Mouse (Mus musculus) stomach, embryonic 16.5 days (tissue): ENCODE measurements around the gene Nrxn3. TPM values are rescaled to one million over a fixed set of nuclear protein-coding genes. Genes with fewer than 3 reads are reported as not detected.
A peak's percentile ranks its signal among the peaks of the same experiment; 100 is the strongest.

Experiments used
- ATAC-seq: fragments of 200-750 bp; cut with Nextera tagmentation; 2 replicates; pipeline ENCODE4 v1.8.0; 2017; ENCODE audit warnings: moderate number of reproducible peaks, moderate TSS enrichment; ENCODE audit not compliant: insufficient read depth, low FRiP score
- H3K27ac ChIP-seq: fragments of 300-500 bp; sonication (generic); 2 replicates; pipeline ENCODE4 v1.5.1; 2014; ENCODE audit warnings: low read length
- H3K27me3 ChIP-seq: fragments of 300-500 bp; sonication (generic); 2 replicates; pipeline ENCODE4 v1.6.1; 2014; ENCODE audit warnings: low read length, control low read depth, mixed read lengths; ENCODE audit not compliant: control insufficient read depth, insufficient read depth
- H3K36me3 ChIP-seq: fragments of 300-500 bp; sonication (generic); 2 replicates; pipeline ENCODE4 v1.6.1; 2014; ENCODE audit warnings: low read length; ENCODE audit not compliant: control insufficient read depth, insufficient read depth
- H3K4me1 ChIP-seq: fragments of 300-500 bp; sonication (generic); 2 replicates; pipeline ENCODE4 v1.6.1; 2014; ENCODE audit warnings: low read length, control low read depth, mixed read lengths; ENCODE audit not compliant: control insufficient read depth, insufficient read depth
- H3K4me2 ChIP-seq: fragments of 300-500 bp; sonication (generic); 2 replicates; pipeline ENCODE4 v1.6.1; 2014; ENCODE audit warnings: low read depth, low read length, mixed read lengths
- H3K4me3 ChIP-seq: fragments of 300-500 bp; sonication (generic); replicated peaks from 2 replicates; pipeline ENCODE4 v1.5.1; 2014; ENCODE audit warnings: mild to moderate bottlenecking, low read length
- H3K9ac ChIP-seq: fragments of 300-500 bp; sonication (generic); 2 replicates; pipeline ENCODE4 v1.6.1; 2014; ENCODE audit warnings: low read length
- H3K9me3 ChIP-seq: fragments of 300-500 bp; sonication (generic); replicated peaks from 2 replicates; pipeline ENCODE4 v1.6.1; 2016; ENCODE audit warnings: low read length, control low read depth; ENCODE audit not compliant: control insufficient read depth
- WGBS: fragments of 180-500 bp; shearing (Covaris S2); extraction: QIAGEN DNeasy Blood & Tissue Kit; methylation state at CpG from one replicate; pipeline ENCODE4 v1.1.7; 2014; 5-methylcytosine and 5-hydroxymethylcytosine counted together
- polyA plus RNA-seq: library from polyadenylated mRNA; unstranded; fragments of >200 nt; fragmentation: Nextera tagmentation; extraction: Ambion mirVana; gene quantifications from 2 replicates; pipeline ENCODE4 v1.2.1, GENCODE M21; 2015

The Nrxn3 gene
- polyA plus RNA-seq = 2.2 TPM in 2 replicates

DNA sequence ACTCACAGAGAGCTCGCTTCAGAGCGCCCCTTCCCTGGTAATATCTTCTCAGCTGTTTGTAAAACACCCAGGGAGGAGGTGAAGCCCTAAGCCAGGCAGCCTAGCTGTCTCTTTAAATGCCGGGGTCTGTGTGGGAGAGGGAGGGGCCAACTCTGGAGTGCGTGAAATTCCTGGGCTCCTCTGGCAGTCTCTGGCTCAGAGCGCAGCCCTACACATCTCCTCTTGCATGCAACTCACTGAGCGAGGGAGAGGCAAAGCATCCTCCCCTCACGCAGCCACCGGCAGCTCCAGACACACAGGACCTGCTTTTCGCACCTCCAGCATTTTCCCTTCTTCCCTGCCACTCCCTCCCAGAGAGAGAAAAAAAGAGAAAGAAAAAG lies at the start of gene Nrxn3:
TSS of gene Nrxn3 (plus strand) at position 186 of the 380 bp plus-strand sequence.
- peak; percentile 74; the same call in 1 of the 2 replicates for ATAC-seq
- no peaks in the 10 kb centered on the region for H3K27me3 ChIP-seq
- H3K9me3 ChIP-seq = no peaks in the 10 kb centered on the region
- H3K9ac ChIP-seq = no peak within 1 kb of the TSS
- H3K4me3 ChIP-seq = peak within 1 kb of the TSS; percentile 28
- under 1% methylated on average over 9 of the region's 9 CpGs for WGBS
- no peak within 1 kb of the TSS for H3K27ac ChIP-seq
- H3K4me2 ChIP-seq = peak within 1 kb of the TSS; percentile 49
- H3K4me1 ChIP-seq = no peaks in the 10 kb centered on the region
- no peaks in the 10 kb centered on the region for H3K36me3 ChIP-seq

DNA sequence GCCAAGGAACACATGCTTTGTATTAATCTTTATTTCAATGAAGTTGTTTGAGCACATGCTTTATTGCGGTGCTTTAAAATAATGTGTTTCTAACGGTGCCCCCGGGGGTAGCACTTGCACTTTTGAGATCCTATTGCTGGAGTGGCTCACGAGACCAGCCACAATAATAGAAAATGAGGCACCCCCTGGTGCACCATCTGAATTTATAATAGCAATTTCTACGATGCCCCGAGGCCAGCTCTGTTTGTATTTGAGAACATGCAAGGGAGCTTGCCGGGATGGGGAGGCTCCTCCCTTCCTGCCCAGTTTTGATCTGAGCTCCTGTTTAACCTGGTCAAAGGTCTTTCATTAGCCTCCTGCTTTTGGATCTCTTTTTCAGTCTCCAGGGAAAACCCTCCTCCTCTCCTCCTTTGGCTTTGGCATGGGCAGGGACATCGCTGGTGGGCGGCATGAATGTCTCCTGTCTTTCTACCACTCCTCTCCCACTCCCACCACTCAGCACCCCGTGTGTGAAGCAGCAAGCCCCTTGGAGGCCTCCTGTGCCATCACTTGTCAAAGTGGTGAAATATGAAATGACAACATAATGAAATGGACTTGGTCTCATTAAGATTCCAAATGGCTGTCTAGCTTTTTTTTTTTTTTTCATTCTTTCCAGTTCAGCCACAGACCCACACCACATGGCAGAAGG lies 18.4 kb upstream of the Nrxn3 start:
- Histone ChIP-seq H3K27ac (no peak overlapping the region), H3K4me3 (no peak overlapping the region), H3K9me3 (no peaks in the 10 kb centered on the region), H3K4me1 (no peaks in the 10 kb centered on the region), H3K36me3 (no peaks in the 10 kb centered on the region), H3K4me2 (no peak overlapping the region), H3K9ac (no peak overlapping the region), H3K27me3 (no peaks in the 10 kb centered on the region)
- ATAC-seq = no peak
- WGBS = 68% methylated on average over 10 of the region's 10 CpGs

DNA sequence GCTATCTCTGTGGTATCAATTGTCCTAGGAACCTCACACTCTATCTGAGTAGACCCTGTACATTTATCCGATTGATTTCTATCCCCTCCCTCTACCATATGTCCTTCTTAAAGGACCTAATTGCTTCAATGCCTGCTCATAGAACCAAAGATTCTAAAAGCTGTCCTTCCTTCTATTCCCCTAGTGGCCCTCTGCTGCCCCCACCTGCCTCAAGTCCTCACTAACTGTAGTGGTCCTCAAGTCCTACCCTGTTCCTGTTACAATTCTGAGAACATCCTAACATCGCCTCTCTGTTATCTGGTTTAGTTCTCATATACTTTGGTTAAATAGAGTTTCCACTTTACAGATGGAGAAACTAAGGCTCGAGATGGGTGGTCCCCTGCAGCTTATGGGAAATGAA lies 16.7 kb upstream of the Nrxn3 start:
- Histone ChIP-seq H3K27me3 (no peaks in the 10 kb centered on the region), H3K9me3 (no peaks in the 10 kb centered on the region), H3K4me2 (no peak overlapping the region), H3K4me1 (no peaks in the 10 kb centered on the region), H3K4me3 (no peak overlapping the region), H3K9ac (no peak overlapping the region), H3K27ac (no peak overlapping the region), H3K36me3 (no peaks in the 10 kb centered on the region)
- 73% methylated on average over 3 of the region's 3 CpGs for WGBS
- no peak for ATAC-seq

DNA sequence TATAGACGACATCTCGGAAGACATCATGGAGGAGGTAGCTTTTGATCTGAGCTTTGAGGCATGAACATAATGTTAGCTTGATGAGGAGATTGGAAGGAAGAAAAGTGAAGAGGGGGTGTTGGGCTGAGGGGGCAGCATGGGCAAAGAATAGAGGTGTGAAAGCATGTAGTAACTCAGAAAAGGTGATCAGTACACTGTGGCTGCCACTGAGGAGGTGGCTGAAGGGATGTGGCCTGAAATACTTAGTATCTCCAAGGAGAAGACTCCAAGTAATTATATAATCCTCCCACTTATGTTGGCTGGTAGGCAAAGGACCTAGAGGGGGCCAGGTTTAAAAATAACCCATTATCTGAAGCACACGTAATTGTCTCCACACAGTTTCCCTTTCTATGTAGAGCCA lies 14.9 kb upstream of the Nrxn3 start:
- no peak overlapping the region for H3K4me2 ChIP-seq
- H3K27me3 ChIP-seq = no peaks in the 10 kb centered on the region
- no peak overlapping the region for H3K27ac ChIP-seq
- H3K9ac ChIP-seq = no peak overlapping the region
- no peaks in the 10 kb centered on the region for H3K9me3 ChIP-seq
- no peak overlapping the region for H3K4me3 ChIP-seq
- H3K4me1 ChIP-seq = no peaks in the 10 kb centered on the region
- H3K36me3 ChIP-seq = no peaks in the 10 kb centered on the region
- 87% methylated on average over 3 of the region's 3 CpGs for WGBS
- no peak for ATAC-seq

DNA sequence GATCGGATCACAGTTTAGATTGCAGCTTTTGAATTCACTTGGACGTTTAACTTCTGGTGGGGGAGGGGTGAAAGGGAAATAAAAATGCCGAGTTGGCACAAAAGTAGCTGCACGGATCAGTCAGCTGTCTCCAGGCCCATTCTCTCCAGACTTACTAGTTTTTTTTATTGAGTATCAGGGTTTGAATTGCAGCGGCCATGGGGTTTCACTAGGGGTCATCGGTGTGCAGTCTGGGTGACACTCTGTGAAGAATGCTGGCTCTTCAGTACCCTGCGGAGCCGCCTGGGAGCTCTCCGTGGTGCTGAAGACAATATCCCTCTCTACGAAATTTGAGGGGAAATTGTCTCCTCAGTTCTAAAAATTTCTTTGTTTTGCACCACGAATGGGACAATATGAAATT lies 13.5 kb upstream of the Nrxn3 start:
- H3K4me2 ChIP-seq = no peak overlapping the region
- H3K9ac ChIP-seq = no peak overlapping the region
- H3K9me3 ChIP-seq = no peaks in the 10 kb centered on the region
- peak; percentile 53; the same call in 1 of the 2 replicates for ATAC-seq
- H3K27me3 ChIP-seq = no peaks in the 10 kb centered on the region
- no peaks in the 10 kb centered on the region for H3K4me1 ChIP-seq
- no peaks in the 10 kb centered on the region for H3K36me3 ChIP-seq
- no peak overlapping the region for H3K4me3 ChIP-seq
- H3K27ac ChIP-seq = no peak overlapping the region
- WGBS = 7% methylated on average over 11 of the region's 11 CpGs

DNA sequence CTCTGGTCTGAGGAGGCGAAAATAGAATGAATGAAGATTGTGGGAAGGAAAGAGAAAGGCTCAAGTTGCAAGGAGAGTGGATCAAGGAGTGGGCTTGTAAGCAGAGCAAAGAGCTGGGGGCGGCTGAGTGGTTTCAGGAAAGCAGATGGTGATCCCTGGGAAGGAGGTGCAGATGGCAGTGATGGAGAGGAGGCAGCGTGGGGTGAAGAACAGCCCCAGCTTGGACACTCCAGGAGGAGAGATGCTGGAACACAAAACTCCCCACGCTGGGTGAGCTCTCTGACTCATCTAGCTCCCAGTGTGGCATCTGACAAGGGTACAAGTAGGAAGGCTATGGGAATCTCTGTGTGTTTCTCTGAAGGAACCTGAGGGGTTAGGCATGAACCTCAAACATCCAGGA lies 9.2 kb upstream of the Nrxn3 start:
- Histone ChIP-seq H3K27ac (no peak overlapping the region), H3K9me3 (no peaks in the 10 kb centered on the region), H3K36me3 (no peaks in the 10 kb centered on the region), H3K4me1 (no peaks in the 10 kb centered on the region), H3K4me2 (no peak overlapping the region), H3K4me3 (no peak overlapping the region), H3K9ac (no peak overlapping the region), H3K27me3 (no peaks in the 10 kb centered on the region)
- WGBS = 60% methylated on average over 4 of the region's 4 CpGs
- ATAC-seq = no peak

DNA sequence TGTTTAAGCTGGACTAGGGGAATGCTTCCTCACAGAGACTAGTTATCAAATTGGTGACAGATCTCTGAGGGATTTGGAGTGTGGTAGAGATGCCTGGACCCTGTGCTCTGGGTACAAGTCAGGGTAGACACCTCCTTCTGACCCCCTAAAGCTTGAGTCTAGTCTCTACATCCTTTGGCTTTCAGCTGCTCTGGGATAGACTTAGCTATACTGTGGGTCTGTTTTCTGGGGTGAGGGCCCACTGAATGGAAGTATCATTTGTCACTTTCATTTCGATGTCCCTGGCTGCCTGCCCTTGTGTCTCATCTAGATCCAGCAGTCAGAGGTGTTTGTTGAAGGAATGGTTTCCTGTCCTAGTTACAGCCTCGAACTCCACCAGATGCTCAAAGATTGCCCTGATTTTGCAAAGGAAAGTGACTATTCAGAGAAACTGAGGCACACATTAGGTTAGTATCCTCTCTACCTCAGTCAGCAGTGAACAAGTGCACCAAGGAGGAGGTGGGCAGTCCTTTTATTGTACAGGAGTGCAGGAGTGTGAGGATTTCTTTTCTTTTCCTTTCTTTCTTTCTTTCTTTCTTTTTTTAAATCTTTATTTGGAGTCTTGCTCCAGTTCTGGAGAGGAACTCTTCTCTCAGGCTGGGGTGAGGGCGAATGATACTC lies 515 bp upstream of the Nrxn3 start:
- no peaks in the 10 kb centered on the region for H3K36me3 ChIP-seq
- peak overlapping the region; percentile 49; the same call in 1 of the 2 replicates for H3K4me2 ChIP-seq
- no peaks in the 10 kb centered on the region for H3K9me3 ChIP-seq
- H3K9ac ChIP-seq = no peak overlapping the region
- H3K4me1 ChIP-seq = no peaks in the 10 kb centered on the region
- H3K27me3 ChIP-seq = no peaks in the 10 kb centered on the region
- no peak overlapping the region for H3K27ac ChIP-seq
- H3K4me3 ChIP-seq = no peak overlapping the region
- no peak for ATAC-seq
- 27% methylated on average over 3 of the region's 3 CpGs for WGBS

DNA sequence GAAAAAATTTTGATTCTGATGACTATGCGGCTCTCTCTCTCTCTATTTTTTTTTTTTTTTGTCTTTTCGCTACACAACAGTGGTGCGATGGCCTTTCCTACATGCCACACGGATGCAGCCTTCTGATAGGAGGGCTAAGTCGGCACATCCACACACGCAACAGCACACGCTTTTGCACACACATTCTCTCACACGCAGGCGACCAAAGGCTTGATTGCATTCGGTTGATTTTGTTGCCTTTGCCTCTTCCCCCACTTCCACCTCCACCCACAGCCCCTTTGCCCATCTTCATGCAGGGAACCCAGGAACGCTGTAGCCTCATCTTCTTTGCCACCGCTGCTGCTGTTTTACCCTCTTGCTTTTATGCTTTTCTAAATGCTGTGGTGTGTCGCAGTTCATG lies 3.6 kb downstream of the Nrxn3 start:
- H3K27ac ChIP-seq = no peak overlapping the region
- ATAC-seq = no peak
- H3K4me2 ChIP-seq = no peak overlapping the region
- no peaks in the 10 kb centered on the region for H3K36me3 ChIP-seq
- 94% methylated on average over 13 of the region's 13 CpGs for WGBS
- no peak overlapping the region for H3K4me3 ChIP-seq
- no peaks in the 10 kb centered on the region for H3K9me3 ChIP-seq
- H3K4me1 ChIP-seq = no peaks in the 10 kb centered on the region
- no peak overlapping the region for H3K9ac ChIP-seq
- no peaks in the 10 kb centered on the region for H3K27me3 ChIP-seq

DNA sequence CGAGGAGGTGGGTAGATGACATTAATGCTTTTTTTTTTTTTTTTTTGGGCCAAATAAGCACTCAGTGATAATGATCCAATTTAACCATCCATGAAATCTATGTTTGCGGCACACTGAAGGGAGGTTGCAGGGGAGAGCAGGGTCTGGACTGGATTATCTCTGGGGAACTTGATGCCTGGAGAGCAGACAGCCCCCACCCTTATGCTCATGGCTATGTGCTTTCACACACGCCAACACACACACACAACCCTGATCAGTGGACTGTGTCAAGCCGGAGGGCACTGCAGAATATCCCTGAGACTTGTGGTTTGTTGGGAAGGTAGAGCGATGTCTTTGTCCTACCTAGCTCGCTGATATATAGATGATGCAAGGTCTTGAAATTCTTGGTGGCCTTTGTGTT lies 4.1 kb downstream of the Nrxn3 start:
- Histone ChIP-seq H3K4me2 (no peak overlapping the region), H3K9ac (no peak overlapping the region), H3K4me1 (no peaks in the 10 kb centered on the region), H3K36me3 (no peaks in the 10 kb centered on the region), H3K4me3 (no peak overlapping the region), H3K27me3 (no peaks in the 10 kb centered on the region), H3K9me3 (no peaks in the 10 kb centered on the region), H3K27ac (no peak overlapping the region)
- ATAC-seq = no peak
- WGBS = 82% methylated on average over 6 of the region's 6 CpGs
